Mouse (Mus musculus) heart, postnatal 0 days (tissue): ENCODE measurements around the gene Gtf2ird2. TPM values are rescaled to one million over a fixed set of nuclear protein-coding genes. Genes with fewer than 3 reads are reported as not detected.
A peak's percentile ranks its signal among the peaks of the same experiment; 100 is the strongest.

Source experiments
- ATAC-seq: fragments of 200-750 bp; cut with Nextera tagmentation; 2 replicates; pipeline ENCODE4 v1.8.0; 2017; ENCODE audit warnings: low read depth, moderate number of reproducible peaks, moderate library complexity; ENCODE audit not compliant: insufficient read depth
- DNase-seq: peaks from one replicate; pipeline ENCODE4 v3.0.0-alpha.2; 2016; ENCODE audit warnings: low spot score
- H3K27ac ChIP-seq: fragments of 300-500 bp; sonication (generic); 2 replicates; pipeline ENCODE4 v1.5.1; 2014; ENCODE audit warnings: low read depth, mild to moderate bottlenecking
- H3K27me3 ChIP-seq: fragments of 300-500 bp; sonication (generic); 2 replicates; pipeline ENCODE4 v1.6.1; 2014; ENCODE audit warnings: low read length, mixed read lengths; ENCODE audit not compliant: control insufficient read depth, insufficient read depth
- H3K36me3 ChIP-seq: fragments of 300-500 bp; sonication (generic); replicated peaks from 2 replicates; pipeline ENCODE4 v1.6.1; 2014; ENCODE audit warnings: low read length, mixed read lengths; ENCODE audit not compliant: control insufficient read depth, insufficient read depth
- H3K4me1 ChIP-seq: fragments of 300-500 bp; sonication (generic); 2 replicates; pipeline ENCODE4 v1.6.1; 2014; ENCODE audit warnings: antibody characterized with exemption; ENCODE audit not compliant: control insufficient read depth, insufficient read depth
- H3K4me2 ChIP-seq: fragments of 300-500 bp; sonication (generic); 2 replicates; pipeline ENCODE4 v1.6.1; 2014; ENCODE audit warnings: low read depth, mild to moderate bottlenecking, low read length, moderate library complexity
- H3K4me3 ChIP-seq: fragments of 300-500 bp; sonication (generic); 2 replicates; pipeline ENCODE4 v1.5.1; 2014; ENCODE audit warnings: low read depth, low read length
- H3K9ac ChIP-seq: fragments of 300-500 bp; sonication (generic); replicated peaks from 2 replicates; pipeline ENCODE4 v1.6.1; 2014; ENCODE audit warnings: low read depth, low read length, mixed read lengths
- H3K9me3 ChIP-seq: fragments of 300-500 bp; sonication (generic); replicated peaks from 2 replicates; pipeline ENCODE4 v1.6.1; 2016; ENCODE audit warnings: low read length; ENCODE audit not compliant: control insufficient read depth
- CTCF ChIP-seq: IDR thresholded peaks from 2 replicates; pipeline ENCODE4 v1.5.1; 2016; ENCODE audit warnings: antibody characterized with exemption, control low read depth, low read depth
- EP300 ChIP-seq: IDR thresholded peaks from 2 replicates; pipeline ENCODE4 v1.6.1; 2016; ENCODE audit warnings: antibody characterized with exemption, low read depth
- WGBS: fragments of 180-500 bp; shearing (Covaris S2); extraction: QIAGEN DNeasy Blood & Tissue Kit; methylation state at CpG from one replicate; pipeline ENCODE4 v1.1.7; 2014; 5-methylcytosine and 5-hydroxymethylcytosine counted together
- polyA plus RNA-seq: library from polyadenylated mRNA; unstranded; fragments of >200 nt; fragmentation: Nextera tagmentation; extraction: Ambion mirVana; gene quantifications from 2 replicates; pipeline ENCODE4 v1.2.1, GENCODE M21; 2015
- total RNA-seq: library from RNA; depleted of rRNA; stranded (reverse); fragments of >200 nt; gene quantifications from 2 replicates; pipeline ENCODE4 v1.2.3, GENCODE M21; 2014; ENCODE audit warnings: low replicate concordance

The Gtf2ird2 gene
- total and polyA plus RNA-seq, 2 experiments from 2014 or later: 4.2 to 25.1 TPM

DNA sequence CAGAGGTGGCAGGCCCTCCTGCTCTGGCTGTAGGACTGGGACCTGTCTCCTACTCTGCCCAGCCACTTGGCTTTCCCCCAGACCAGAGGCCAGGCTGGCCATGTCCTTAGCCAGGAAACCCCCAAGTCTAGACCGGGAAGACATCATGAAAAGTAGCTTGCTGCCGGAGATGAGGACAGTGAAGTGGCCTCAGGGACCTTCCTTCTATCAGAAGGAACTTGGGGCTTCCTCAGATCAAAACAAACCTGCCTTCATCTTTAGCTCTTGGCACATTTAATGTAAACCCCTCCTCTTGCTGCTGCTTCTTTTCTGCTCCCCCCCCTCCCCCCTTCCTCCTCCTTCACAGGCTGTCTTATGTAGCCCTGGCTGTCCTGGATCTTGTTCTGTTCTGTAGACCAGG is 50.4 kb downstream of the Gtf2ird2 start:
- no peak overlapping the region for H3K4me3 ChIP-seq
- WGBS: 54% methylated on average over 2 of the region's 2 CpGs
- H3K9me3 ChIP-seq: no peaks in the 10 kb centered on the region
- H3K27ac ChIP-seq: peak overlapping the region; percentile 35; the same call in 1 of the 2 replicates
- no peak for DNase-seq
- no peak overlapping the region for H3K4me2 ChIP-seq
- no peak overlapping the region for H3K9ac ChIP-seq
- ATAC-seq: no peak
- no peaks in the 10 kb centered on the region for H3K27me3 ChIP-seq
- TF ChIP-seq CTCF (no peak), EP300 (no peak)
- H3K4me1 ChIP-seq: peaks cover 21% of the 10 kb centered on the region
- peaks cover 33% of the 10 kb centered on the region for H3K36me3 ChIP-seq

DNA sequence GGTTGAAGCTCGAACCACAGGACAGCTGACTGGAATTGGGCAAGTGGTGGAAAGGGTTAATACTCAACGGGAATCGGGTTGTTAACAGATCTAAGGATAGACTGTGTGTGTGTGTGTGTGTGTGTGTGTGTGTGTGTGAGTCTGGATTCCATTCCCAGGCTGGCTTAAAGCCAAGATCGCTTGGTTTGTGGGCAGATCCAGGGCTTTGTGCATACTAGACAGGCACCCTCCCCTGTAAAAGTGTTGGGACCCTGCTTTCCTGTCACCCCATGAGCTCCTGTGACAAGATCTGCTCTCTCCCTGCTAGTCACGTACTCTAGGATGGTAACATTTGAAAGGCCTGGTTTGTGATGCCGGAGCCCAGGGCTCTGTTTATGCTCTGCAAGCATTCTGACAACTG is 51.3 kb downstream of the Gtf2ird2 start:
- 0 out of 2 replicates have a peak, but pooled peaks have one; percentile 14 for ATAC-seq
- Histone ChIP-seq H3K27me3 (no peaks in the 10 kb centered on the region), H3K4me2 (no peak overlapping the region), H3K9ac (no peak overlapping the region), H3K9me3 (no peaks in the 10 kb centered on the region), H3K4me1 (peaks cover 21% of the 10 kb centered on the region), H3K36me3 (peaks cover 42% of the 10 kb centered on the region), H3K4me3 (no peak overlapping the region), H3K27ac (peak overlapping the region; percentile 35; the same call in 1 of the 2 replicates)
- no peak for DNase-seq
- 21% methylated on average over 6 of the region's 6 CpGs for WGBS
- TF ChIP-seq EP300 (no peak), CTCF (no peak)

DNA sequence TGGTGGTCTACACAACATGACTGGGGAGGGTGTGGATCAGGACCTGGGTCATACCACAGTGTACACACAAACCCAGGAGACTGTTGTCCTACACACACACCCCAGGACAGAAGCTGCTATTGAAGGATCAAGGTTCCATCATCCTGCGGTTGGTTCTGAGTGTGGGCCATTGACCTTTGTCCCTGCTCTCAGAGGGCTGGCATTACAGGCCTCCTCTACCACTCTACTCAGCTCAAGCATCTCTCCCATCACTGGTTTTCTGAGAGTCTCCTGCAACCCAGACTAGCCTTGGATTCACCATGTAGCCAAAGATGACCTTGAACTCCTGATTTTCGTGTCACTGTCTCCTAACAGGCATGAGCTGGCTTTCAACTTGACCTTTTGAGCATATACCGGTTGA is 52.4 kb downstream of the Gtf2ird2 start:
- H3K36me3 ChIP-seq: peaks cover 54% of the 10 kb centered on the region
- H3K9ac ChIP-seq: no peak overlapping the region
- no peak for ATAC-seq
- H3K27ac ChIP-seq: peak overlapping the region; percentile 22; the same call in 1 of the 2 replicates
- H3K4me1 ChIP-seq: peaks cover 21% of the 10 kb centered on the region
- DNase-seq: no peak
- no peak overlapping the region for H3K4me3 ChIP-seq
- 84% methylated on average over 3 of the region's 3 CpGs for WGBS
- H3K27me3 ChIP-seq: no peaks in the 10 kb centered on the region
- H3K9me3 ChIP-seq: no peaks in the 10 kb centered on the region
- TF ChIP-seq CTCF: no peak
- TF ChIP-seq EP300: no peak
- no peak overlapping the region for H3K4me2 ChIP-seq

- no peak overlapping the region for H3K9ac ChIP-seq
- ATAC-seq (no peak), DNase-seq (no peak)
- TF ChIP-seq EP300: no peak
- TF ChIP-seq CTCF: no peak
- H3K27ac ChIP-seq: peak overlapping the region; percentile 15; the same call in 1 of the 2 replicates
- H3K4me2 ChIP-seq: no peak overlapping the region
- no peaks in the 10 kb centered on the region for H3K9me3 ChIP-seq
- H3K36me3 ChIP-seq: peaks cover 59% of the 10 kb centered on the region
- WGBS: 76% methylated on average over 6 of the region's 6 CpGs
- peaks cover 21% of the 10 kb centered on the region for H3K4me1 ChIP-seq
- H3K4me3 ChIP-seq: no peak overlapping the region
- H3K27me3 ChIP-seq: no peaks in the 10 kb centered on the region
These were observed 53.0 kb downstream of the Gtf2ird2 start for GRCm38 (mm10) chr5:134236796-134237195.

GRCm38 (mm10) chr5:134237508-134237907 is 53.7 kb downstream of the Gtf2ird2 start:
- H3K4me1 ChIP-seq: peaks cover 15% of the 10 kb centered on the region
- no peak for DNase-seq
- H3K27me3 ChIP-seq: no peaks in the 10 kb centered on the region
- WGBS: 96% methylated on average over 11 of the region's 11 CpGs
- H3K4me3 ChIP-seq: no peak overlapping the region
- no peak overlapping the region for H3K27ac ChIP-seq
- H3K9me3 ChIP-seq: no peaks in the 10 kb centered on the region
- H3K9ac ChIP-seq: no peak overlapping the region
- H3K4me2 ChIP-seq: no peak overlapping the region
- TF ChIP-seq CTCF (no peak), EP300 (no peak)
- no peak for ATAC-seq
- H3K36me3 ChIP-seq: peaks cover 66% of the 10 kb centered on the region

GRCm38 (mm10) chr5:134237936-134238760 is 54.3 kb downstream of the Gtf2ird2 start:
- H3K27me3 ChIP-seq: no peaks in the 10 kb centered on the region
- no peak for ATAC-seq
- no peak overlapping the region for H3K27ac ChIP-seq
- H3K4me2 ChIP-seq: no peak overlapping the region
- H3K9ac ChIP-seq: no peak overlapping the region
- no peak overlapping the region for H3K4me3 ChIP-seq
- WGBS: 90% methylated on average over 28 of the region's 28 CpGs
- no peak for TF ChIP-seq CTCF
- no peak for TF ChIP-seq EP300
- no peaks in the 10 kb centered on the region for H3K9me3 ChIP-seq
- peaks cover 73% of the 10 kb centered on the region for H3K36me3 ChIP-seq
- no peak for DNase-seq
- peaks cover 12% of the 10 kb centered on the region; the same call in 1 of the 2 replicates for H3K4me1 ChIP-seq
